Mouse (Mus musculus) embryo, embryonic 10 days (tissue): ENCODE results near the gene Mfn2.
"Not testable (repeated sequence)": the region's sequence is repeated elsewhere in the genome, so short reads cannot be mapped to it uniquely, and the experiment has no call there.

ENCODE experiments used
- DNase-seq: peaks from one replicate; pipeline ENCODE4 v3.0.0-alpha.2; 2015; ENCODE audit warnings: low spot score

Mfn2 gene

DNA sequence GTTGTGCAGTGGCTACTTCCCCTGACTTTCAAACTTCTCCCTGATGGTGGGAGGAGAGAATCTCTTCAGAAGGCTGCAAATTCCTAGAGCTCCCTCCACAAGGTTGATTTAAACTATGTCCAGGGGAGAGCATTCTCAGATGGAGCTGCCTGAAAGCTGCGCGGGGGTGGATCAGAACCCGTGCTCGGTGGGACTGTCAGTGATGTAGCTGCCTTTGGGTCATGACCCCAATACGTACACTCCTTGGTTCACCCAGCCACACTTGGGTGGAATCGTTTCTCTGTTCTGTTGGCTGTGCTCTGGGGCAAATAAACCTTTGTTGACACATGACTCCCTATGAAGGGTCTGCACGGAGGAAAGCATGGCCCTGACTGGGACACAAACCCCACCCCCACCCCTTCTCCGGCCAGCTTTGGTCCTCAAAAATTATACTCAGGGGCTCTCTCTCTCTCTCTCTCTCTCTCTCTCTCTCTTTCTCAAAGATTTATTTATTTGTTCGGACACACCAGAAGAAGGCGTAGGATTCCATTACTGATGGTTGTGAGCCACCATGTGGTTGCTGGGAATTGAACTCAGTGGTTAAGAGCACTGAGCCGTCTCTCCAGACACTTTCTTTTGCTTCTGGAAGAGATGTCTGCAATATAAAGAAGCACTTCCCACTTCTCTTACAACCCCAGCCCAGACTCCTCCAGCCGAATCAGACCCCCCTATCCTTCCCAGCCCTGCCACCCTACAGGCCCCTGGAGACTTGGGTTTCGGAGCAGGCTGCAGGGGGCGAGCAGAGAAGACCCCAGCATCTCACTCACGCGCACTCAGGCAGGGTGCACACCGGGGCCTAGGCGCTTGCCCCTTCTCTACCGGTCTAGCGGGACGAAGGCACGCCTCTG lies 36.7 kb downstream of the Mfn2 start:
- no peak for DNase-seq

GRCm38 (mm10) chr4:147866793-147867192 lies 37.7 kb downstream of the Mfn2 start:
- not testable (repeated sequence) for DNase-seq

- DNase-seq, result no peak
These were observed 38.4 kb downstream of the Mfn2 start for GRCm38 (mm10) chr4:147866056-147866455.

- no peak for DNase-seq
These were observed 38.9 kb downstream of the Mfn2 start for GRCm38 (mm10) chr4:147865651-147866050.

DNA sequence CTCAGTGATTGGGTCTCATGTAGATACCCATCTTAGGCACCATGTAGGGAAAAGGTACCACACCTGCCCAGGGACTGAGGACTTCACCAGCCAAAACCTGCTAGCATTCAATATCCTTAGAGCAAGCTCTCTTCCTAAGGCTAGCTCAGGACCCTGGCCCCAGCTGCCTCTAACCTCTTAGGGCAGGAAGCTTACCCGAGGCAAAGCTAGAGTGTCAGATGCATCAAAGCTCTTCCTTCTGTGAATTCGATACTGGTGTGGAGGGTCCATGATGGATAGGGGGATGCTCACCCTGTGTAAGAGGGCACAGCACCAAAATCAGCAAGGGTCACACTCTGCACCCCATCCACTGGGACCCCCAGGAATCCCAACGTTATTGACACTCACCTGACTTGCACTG lies 42.5 kb downstream of the Mfn2 start:
- no peak for DNase-seq

GRCm38 (mm10) chr4:147850776-147851175 lies 53.7 kb downstream of the Mfn2 start:
- DNase-seq, result no peak

DNA sequence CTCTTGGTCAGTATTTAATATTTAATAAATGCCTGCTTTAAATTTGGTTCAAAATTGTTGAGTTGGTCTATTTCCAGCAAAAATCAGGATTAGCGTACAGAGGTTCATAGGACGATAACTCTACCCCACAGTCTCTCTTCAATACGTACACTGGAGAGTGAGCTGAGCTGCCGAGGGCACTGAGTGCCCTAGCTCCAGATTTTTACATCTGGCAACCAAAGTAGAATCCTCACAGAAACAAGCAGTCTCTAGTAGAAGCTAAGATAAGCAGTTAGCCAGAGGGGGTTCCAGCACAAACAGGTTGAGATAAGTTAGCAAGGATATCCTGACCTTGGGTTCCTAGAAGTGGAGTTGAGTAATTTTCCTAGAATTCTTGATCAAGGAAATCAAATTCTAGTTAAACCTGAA lies 55.9 kb downstream of the Mfn2 start:
- DNase-seq, result no peak

- DNase-seq, result peak; percentile 93
These were observed 56.6 kb downstream of the Mfn2 start, which contains the start of gene Zfp933 for GRCm38 (mm10) chr4:147847614-147848583. Zfp933 (minus strand) TSS chr4:147848366.

GRCm38 (mm10) chr4:147842871-147843270 lies 61.6 kb downstream of the Mfn2 start:
- no peak for DNase-seq

- DNase-seq, result not testable (repeated sequence)
These were observed 65.2 kb downstream of the Mfn2 start for GRCm38 (mm10) chr4:147839282-147839681.

DNA sequence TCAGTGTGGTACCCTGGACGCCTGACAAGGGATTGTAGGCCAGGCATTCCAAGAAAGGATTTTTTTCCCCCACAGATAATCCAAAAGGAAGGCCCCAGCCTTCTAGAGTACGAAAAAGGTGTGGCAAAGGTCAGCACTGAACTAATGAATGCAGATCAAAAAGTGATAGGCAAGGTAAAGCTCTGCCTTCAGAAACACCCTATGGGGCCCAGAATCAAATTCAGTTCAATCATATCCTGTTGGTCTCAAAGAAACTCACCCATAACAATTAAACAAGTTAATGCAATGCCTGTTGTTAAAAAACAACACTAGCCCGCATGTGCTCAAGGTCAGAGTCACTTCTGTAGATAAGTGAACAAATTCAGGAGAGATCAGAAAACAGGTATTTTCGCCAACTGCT lies 80.1 kb downstream of the Mfn2 start:
- no peak for DNase-seq
